Mouse (Mus musculus) megakaryocyte, embryonic 14.5 days (primary cell): Measurements from ENCODE around the gene Pgm1.

Experiments
- FLI1 ChIP-seq: IDR thresholded peaks from 2 replicates; pipeline ENCODE4 v1.6.1; 2012; ENCODE audit warnings: low read length, inconsistent platforms, mixed read lengths
- GATA1 ChIP-seq: IDR thresholded peaks from 3 replicates; pipeline ENCODE4 v1.6.1; 2012; ENCODE audit warnings: mixed read lengths, low read length, inconsistent platforms, borderline replicate concordance

GRCm38 (mm10) chr4:99945011-99945410 is 15.8 kb downstream of the Pgm1 start:
- TF ChIP-seq GATA1 (no peak), FLI1 (no peak)
